Mouse (Mus musculus) embryonic stem cell, embryonic (primary cell): ENCODE results near the gene Ggt6.

Experiments used
- CTCF ChIA-PET, 4 experiments: fragments of 300-600 bp in 2 of 4; fragments of 350-600 bp in 2 of 4; sonication (Branson Sonifier 250); formaldehyde crosslinking; loops; one replicate each; lab custom pipeline; 2022; ENCODE audit warnings: inconsistent platforms in 2 of 4; lab: Charles Lee
- POLR2A ChIA-PET, 4 experiments: fragments of 300-600 bp in 2 of 4; fragments of 350-600 bp in 2 of 4; sonication (Branson Sonifier 250); formaldehyde crosslinking; loops; one replicate each; lab custom pipeline; 2022; ENCODE audit warnings: antibody characterized with exemption in 4 of 4, inconsistent platforms in 1 of 4; lab: Charles Lee

Gene Ggt6

DNA sequence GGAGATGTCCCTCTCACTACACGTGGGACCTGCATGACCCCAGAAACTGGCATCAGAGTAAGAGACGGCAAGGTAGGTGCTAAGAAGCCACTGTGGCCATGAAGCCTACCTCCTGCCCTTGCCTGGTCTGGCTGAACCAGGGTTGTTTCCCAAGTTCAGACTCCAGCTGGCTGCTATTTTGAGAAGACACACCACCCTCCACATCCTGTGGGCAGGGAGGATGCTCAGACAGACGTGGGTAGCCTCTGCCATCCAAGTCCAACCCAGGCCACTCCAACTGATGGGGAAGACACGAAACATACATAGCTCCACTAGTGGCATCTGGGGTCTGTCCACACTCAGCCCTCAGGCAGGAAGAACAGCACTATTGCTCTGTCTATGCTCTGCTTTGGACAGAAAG, 34.7 kb downstream of the Ggt6 start:
- POLR2A ChIA-PET: interaction anchor here in 2 of 4 experiments (1.2 to 2.8 kb wide), 4 partner anchors 11 to 28 kb away, joined by 3 to 8 read pairs (median 3); no protein-coding TSS in a partner anchor
- CTCF ChIA-PET: interaction anchor here in 1 of 4 experiments (0.8 kb wide), 1 partner anchor 20 kb away, joined by 6 read pairs; the partner anchor contains the start of gene Spns2

DNA sequence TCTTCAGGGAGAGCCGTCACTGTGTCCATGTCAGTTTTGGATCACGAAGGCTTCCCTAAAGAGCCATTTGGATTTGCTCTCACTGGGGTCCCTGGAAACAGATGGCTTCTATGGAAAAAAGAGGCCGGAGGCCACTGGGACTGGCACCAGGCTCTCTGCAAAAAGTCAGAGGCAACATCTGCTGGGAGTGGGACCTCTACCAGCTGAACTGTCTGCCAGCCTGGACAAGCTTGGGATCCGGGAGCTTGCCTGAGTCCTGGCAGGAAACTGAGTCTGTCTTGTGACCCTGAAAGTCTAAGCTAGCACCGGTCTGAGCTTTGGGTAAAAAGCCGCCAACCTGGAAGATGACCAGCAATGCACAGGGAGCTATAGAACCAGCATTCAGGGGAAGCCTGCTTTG, 36.1 kb downstream of the Ggt6 start:
- POLR2A ChIA-PET: interaction anchor here in 3 of 4 experiments (0.5 to 2.8 kb wide), 8 partner anchors 8 to 115 kb away, joined by 3 to 8 read pairs (median 3); partner anchors contain the start of gene Spns2 (in 1 of the 3)
- CTCF ChIA-PET: interaction anchor here in 2 of 4 experiments (0.8 to 1.6 kb wide), 2 partner anchors 24 to 82 kb away, joined by 5 read pairs; no protein-coding TSS in a partner anchor

DNA sequence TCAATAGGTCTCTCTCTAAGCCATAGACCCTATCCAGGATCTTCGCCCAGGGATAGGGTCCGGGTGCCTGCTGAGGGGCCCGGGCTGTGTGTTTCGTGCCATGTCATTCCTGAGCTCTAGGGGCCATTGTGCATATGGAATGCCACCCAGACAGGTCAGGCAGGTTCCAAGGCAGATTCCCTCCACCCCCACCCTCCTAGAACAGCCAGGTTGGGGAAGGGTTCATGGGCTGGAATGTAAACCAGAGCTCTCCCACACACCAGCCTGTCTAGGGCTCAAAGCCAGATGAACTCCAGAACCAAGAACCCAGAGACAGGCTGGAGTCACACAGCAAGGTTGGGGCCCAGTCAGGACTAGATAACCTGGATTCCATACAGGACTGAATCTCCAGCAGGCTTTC, 38.2 kb downstream of the Ggt6 start:
- POLR2A ChIA-PET: interaction anchor here in 2 of 4 experiments (0.7 to 1.0 kb wide), 4 partner anchors 9 to 374 kb away, joined by 3 to 4 read pairs (median 4); no protein-coding TSS in a partner anchor
- CTCF ChIA-PET: no interaction called here

DNA sequence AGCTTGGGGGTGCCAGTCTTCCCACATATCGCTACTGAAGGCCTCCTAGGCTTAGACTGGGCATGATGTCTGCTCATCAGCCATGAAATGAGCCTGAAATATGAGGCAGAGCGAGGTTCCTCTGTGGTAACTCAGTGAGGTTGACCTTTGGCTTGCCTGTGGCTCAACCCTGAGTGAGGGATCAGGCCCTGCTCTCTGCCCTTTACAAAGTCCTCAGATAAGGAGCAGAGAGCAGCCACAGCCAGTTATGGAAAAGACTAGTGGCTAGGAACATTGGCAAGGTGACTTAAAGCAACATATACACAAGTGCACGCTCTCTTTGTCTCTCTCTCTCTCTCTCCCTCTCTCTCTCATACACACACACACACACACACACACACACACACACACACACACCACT, 39.6 kb downstream of the Ggt6 start:
- ChIA-PET CTCF (no interaction called here), POLR2A (interaction anchor here in 2 of 4 experiments (0.7 to 1.2 kb wide), 3 partner anchors 35 to 67 kb away, joined by 3 to 5 read pairs (median 3); no protein-coding TSS in a partner anchor)

DNA sequence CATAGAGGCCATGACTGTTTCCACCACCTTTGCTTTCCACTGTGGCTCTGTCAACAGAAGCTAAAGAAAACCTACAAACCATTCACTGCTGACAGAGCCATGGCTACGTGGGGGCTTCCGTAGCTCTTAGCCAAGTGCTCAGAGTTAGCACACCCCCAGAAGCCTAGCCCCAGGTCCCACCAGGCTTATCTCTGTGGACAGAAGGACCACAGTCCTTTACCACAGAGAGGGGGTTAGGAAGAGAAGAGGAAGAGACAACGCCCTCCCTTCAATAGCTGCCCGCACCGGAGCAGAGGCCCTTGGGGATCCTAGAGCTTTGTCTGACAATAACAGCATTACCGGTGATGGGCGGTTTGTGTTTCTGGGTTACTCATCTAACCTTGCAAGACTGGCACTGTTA, 40.1 kb downstream of the Ggt6 start:
- ChIA-PET CTCF (no interaction called here), POLR2A (interaction anchor here in 3 of 4 experiments (0.6 to 1.9 kb wide), 5 partner anchors 22 to 92 kb away, joined by 3 to 10 read pairs (median 3); no protein-coding TSS in a partner anchor)

DNA sequence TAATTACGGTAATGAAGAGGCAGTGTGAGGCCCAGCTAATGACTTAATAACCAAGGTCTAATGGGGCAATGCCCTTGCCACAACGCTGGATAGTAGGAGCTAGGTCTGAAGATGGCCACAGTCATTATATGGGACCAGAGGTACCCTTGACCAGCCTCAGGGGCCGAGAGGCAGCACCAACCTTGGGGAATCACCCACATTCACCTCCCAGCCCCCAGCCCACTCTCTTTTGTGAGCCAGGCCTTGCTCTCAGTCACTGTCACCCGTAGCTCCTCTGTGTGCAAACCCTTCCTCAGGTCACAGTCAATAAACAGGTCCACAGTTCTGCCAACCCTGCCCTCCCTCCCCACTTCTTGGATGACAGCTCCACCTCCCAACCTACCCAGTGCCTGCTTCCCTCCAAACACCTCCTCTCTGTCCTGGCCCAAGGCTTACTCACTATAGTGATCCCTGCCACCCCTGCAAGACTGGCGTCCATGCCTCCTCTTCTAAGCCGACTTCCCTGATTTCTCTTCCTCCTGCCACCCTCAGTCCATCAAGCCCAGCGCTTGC, 40.8 kb downstream of the Ggt6 start:
- CTCF ChIA-PET: interaction anchor here in 1 of 4 experiments (1.1 kb wide), 1 partner anchor 17 kb away, joined by 3 read pairs; no protein-coding TSS in a partner anchor
- POLR2A ChIA-PET: interaction anchor here in 2 of 4 experiments (0.6 to 3.0 kb wide), 5 partner anchors 9 to 93 kb away, joined by 3 to 16 read pairs (median 6); partner anchors contain the start of gene Spns2 (in 1 of the 2)

DNA sequence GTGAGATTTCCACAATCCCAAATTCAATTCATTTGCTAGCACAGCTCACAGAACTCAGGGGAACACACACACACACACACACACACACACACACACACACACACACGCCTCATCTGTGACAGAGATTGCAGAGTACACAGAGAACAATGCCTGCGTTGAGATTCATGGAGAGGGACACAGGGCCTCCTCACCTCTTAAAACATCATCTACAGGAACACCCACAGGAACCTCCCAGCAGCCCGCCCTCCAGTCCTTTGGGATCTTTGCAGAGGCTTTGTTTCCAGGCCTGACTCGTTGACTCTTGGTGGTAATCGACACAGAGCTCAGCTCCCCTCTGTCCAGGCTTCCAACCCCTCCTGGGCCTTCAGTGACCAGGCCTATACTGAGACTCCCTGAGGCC, 41.9 kb downstream of the Ggt6 start:
- POLR2A ChIA-PET: interaction anchor here in 2 of 4 experiments (0.7 to 3.0 kb wide), 6 partner anchors 10 to 59 kb away, joined by 3 to 16 read pairs (median 6); partner anchors contain the start of gene Spns2 (in 1 of the 2)
- CTCF ChIA-PET: interaction anchor here in 2 of 4 experiments (0.6 kb wide), 2 partner anchors 137 to 582 kb away, joined by 3 to 6 read pairs; no protein-coding TSS in a partner anchor

DNA sequence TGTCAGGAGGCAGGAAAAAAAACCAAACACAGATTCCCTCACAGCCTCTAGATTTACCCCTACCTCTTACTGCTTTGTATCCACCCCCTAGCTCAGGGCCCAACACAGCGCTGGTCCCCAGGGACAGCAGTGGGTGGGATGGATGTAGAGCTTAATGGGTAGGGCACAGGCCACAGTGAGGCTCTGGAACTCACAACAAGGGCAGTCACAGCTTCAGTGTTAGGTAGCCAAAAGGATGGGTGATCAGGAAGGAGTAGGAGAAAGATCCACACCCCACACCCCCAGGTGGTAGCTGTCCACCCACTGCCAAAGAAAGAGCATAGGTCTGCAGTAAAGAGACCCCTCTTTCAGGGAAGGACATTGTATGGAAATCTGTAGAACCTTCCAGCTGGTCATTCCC, 42.3 kb downstream of the Ggt6 start:
- POLR2A ChIA-PET: interaction anchor here in 2 of 4 experiments (0.7 to 3.0 kb wide), 5 partner anchors 10 to 59 kb away, joined by 3 to 16 read pairs (median 6); partner anchors contain the start of gene Spns2 (in 1 of the 2)
- CTCF ChIA-PET: interaction anchor here in 1 of 4 experiments (0.8 kb wide), 1 partner anchor 30 kb away, joined by 3 read pairs; no protein-coding TSS in a partner anchor

DNA sequence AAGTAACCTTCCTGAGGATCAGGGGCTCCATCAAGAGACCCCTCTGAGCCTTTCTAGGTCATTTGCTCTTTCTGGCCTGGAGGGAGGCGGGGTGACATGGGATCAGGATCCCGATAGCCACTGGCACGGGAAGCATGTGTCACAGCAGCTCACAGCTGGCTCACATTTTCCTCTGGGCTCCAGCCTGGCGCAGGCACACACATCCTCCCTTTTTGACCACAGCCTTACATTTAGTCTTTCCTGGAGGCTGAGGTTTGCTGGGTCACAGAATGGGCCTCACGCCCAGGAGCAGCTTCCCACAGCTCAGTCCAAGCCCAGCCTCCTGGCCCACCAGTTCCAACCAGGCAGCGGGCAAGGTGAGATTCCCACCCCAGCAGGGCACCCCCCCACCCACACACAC, 42.9 kb downstream of the Ggt6 start:
- ChIA-PET CTCF (interaction anchor here in 1 of 4 experiments (0.8 kb wide), 1 partner anchor 31 kb away, joined by 3 read pairs; no protein-coding TSS in a partner anchor), POLR2A (interaction anchor here in 3 of 4 experiments (0.6 to 3.0 kb wide), 6 partner anchors 11 to 160 kb away, joined by 3 to 16 read pairs (median 4); partner anchors contain the start of gene Spns2 (in 1 of the 3))

DNA sequence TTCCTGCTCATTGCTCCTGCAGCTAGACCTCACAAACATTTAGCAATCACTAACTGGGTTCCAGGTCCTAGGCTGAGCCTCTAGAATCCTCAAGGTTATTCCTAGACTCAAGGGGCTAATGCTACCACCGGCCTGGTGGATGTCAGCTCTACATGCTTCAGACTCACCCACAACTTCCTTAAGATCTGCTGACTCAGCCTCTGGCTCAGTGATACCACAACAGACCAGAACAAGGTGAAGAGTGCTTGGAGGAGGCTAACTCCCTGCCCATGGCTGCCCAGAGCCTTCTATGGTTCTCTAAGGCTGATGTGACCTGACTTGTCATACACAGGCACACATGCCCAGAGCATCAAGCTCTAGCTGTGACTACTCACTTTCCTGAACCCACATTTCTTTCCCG, 44.2 kb downstream of the Ggt6 start:
- ChIA-PET POLR2A (interaction anchor here in 1 of 4 experiments (2.4 kb wide), 1 partner anchor 9 kb away, joined by 6 read pairs; no protein-coding TSS in a partner anchor), CTCF (no interaction called here)

DNA sequence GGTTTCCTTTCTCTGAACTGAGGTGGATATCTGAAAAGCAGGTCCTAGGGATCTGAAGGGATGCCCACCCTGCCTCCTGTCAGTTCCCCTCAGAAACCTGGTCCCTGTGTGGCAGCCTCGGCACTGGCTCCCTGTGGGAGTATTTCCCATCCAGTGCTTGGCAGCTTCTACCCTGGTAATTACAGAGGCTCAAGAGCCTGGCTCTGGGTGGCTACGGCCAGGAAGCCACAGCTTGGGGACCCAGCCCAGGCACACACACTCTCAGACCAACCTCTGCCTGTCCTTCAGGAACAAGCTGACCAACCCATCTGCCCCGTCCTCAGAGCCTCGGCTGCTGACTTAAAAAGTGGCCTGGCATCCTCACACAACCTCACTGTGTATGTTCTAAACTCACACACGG, 46.0 kb downstream of the Ggt6 start:
- POLR2A ChIA-PET: interaction anchor here in 2 of 4 experiments (0.9 to 1.7 kb wide), 6 partner anchors 8 to 29 kb away, joined by 3 to 7 read pairs (median 4); partner anchors contain the start of gene Spns2 (in 1 of the 2)
- CTCF ChIA-PET: interaction anchor here in 3 of 4 experiments (0.6 to 1.4 kb wide), 3 partner anchors 9 to 139 kb away, joined by 3 to 6 read pairs (median 3); partner anchors contain the start of gene Spns2 (in 1 of the 3)

DNA sequence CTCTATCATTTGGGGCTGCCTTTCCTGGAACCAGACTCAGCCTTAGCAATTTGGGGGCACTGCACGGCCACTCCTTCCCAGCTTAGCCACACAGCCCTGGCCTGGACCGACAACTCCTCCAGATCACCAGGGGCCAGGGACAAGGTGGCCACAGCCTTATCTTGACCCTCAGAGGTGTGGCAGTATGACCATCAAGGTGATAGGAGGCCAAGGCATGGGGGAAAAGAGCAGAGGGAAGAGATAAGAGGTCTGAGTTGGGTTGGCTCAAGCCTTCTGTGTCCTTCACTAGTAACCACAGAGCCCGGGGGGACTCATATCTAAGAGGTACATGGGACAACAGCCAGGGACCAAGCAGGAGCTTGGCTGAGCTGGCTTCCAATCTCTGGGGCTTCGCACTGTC, 46.6 kb downstream of the Ggt6 start:
- ChIA-PET CTCF (interaction anchor here in 1 of 4 experiments (0.7 kb wide), 1 partner anchor 22 kb away, joined by 3 read pairs; no protein-coding TSS in a partner anchor), POLR2A (interaction anchor here in 1 of 4 experiments (1.3 to 1.6 kb wide), 2 partner anchors 15 to 27 kb away, joined by 3 read pairs; no protein-coding TSS in a partner anchor)

DNA sequence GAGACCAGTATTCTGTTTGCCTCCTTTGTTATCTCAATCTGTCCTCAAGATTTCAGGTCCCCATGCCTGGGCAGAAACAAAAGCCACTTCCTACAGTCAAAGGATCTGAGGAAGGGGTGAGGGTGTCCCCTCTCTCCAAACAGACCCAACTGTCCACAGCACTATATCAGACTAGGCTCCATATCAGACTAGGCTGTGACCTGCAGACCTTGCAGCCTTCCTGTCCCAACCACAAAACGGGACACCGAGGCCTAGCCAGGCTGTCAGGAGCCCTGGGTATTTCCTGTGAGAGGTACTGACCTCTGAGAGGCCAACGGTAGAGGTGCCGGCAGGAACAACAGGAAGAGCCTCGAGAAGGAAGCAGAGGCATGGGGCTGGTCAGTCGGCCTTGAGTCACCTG, 49.2 kb downstream of the Ggt6 start:
- ChIA-PET POLR2A (no interaction called here), CTCF (interaction anchor here in 1 of 4 experiments (0.6 kb wide), 1 partner anchor 253 kb away, joined by 6 read pairs; no protein-coding TSS in a partner anchor)

DNA sequence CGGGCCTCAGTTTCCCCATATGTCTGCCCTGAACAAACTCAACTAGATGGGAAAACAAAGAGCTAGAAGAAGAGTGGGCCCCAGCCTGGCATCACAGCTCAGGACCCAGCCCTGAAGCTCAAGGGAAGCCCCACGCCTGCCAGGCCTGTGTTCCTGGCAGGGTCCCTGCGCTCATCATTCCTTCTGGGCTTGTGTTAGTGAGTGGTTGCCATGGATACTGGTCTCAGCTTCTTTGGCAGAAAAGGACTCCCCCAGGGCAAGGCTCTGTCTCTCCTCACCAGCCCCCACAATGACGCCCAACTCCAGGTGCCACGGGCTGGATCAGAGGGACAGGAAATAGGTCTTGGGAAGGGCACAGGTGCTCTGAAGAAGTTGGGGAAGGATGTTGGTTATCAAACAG, 49.8 kb downstream of the Ggt6 start:
- POLR2A ChIA-PET: interaction anchor here in 1 of 4 experiments (0.9 kb wide), 1 partner anchor 13 kb away, joined by 3 read pairs; no protein-coding TSS in a partner anchor
- CTCF ChIA-PET: interaction anchor here in 1 of 4 experiments (0.6 kb wide), 1 partner anchor 252 kb away, joined by 6 read pairs; no protein-coding TSS in a partner anchor

DNA sequence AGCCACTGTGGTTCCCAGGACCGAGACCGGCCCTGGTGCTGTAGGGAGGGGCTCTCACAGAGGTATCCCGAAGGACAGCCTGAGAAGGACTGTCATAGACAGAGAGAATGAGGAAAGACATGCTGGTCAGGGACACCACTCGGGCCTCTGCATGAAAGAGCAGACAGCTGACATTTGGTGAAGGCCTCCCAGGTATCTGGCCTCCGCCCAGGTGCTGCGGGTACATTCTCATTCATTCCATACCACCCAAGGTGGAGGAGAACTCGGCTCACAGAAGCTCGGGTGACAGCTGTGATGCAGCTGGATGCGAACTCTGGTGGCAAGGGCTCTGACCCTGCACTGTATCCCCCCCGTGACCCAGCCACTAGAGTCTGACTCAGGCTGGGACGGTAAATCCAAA, 50.6 kb downstream of the Ggt6 start:
- ChIA-PET POLR2A (interaction anchor here in 1 of 4 experiments (0.9 to 2.5 kb wide), 2 partner anchors 12 to 33 kb away, joined by 3 to 6 read pairs; no protein-coding TSS in a partner anchor), CTCF (no interaction called here)

DNA sequence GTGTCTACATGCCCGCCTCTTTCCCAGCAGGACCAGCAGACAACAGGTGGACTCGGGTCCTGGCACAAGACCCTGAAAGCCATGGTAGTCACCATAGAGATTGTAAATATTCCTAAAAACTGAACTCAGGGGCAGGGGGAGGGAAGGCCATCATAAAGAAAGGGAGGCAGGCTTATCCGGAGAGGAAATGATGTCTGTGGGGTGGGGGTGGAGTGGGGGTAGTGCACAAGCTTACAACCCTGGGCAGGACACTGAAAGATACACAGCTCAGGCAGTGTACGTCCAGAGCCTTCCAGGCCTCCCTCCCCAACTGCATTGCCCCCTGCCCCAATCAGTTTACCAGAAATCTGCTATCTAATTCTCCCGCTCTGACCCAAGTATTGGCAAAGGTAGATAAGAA, 51.8 kb downstream of the Ggt6 start:
- CTCF ChIA-PET: no interaction called here

DNA sequence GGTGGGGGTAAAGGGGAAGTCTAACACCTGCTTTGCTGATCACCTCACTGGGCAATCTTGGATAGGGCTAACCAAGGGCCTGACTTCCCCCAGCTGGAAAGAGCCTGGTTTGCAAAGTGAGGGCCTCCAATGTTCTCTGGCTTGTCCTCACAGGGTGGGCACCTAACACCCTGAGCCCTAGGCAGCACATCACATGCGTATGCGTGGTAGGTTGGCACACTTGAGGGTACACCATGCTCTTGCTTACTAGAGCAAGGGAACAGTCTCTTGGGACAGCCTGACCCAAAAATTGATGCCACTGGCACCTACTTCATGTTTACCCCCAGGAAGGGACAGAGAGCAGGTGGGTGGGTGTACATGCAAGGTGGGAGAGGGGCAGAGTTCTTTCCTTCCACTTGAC, 52.4 kb downstream of the Ggt6 start:
- POLR2A ChIA-PET: interaction anchor here in 1 of 4 experiments (0.9 to 2.5 kb wide), 4 partner anchors 9 to 108 kb away, joined by 3 to 6 read pairs (median 4); no protein-coding TSS in a partner anchor
- CTCF ChIA-PET: no interaction called here

More for the DNA sequence above, 51.8 kb downstream of the Ggt6 start:
- POLR2A ChIA-PET: interaction anchor here in 1 of 4 experiments (2.5 kb wide), 1 partner anchor 35 kb away, joined by 6 read pairs; no protein-coding TSS in a partner anchor
